Mouse (Mus musculus): ENCODE measurements around the gene Slc2a1.

- no peak for TF ChIP-seq POLR2A (IDR thresholded peaks at IDR 0.05; ENCODE audit: extremely low read depth, insufficient read depth, low read length)
- peak; percentile 59 for TF ChIP-seq CTCF (IDR thresholded peaks at IDR 0.05; ENCODE audit: low read depth, low read length)
Measured at GRCm38 (mm10) chr4:119116336-119116735, 7.8 kb downstream of the Slc2a1 start.

Measured in liver, adult 2 months (tissue).